Mouse (Mus musculus): ENCODE measurements at regions not wholly inside any gene's neighbourhood (a gene's known extent, or its start where the extent isn't known, plus 50 kb on each side); places are given as distances from the start of the nearest gene placed in this dataset.
A peak's percentile ranks its signal among the peaks of the same experiment; 100 is the strongest.

DNA sequence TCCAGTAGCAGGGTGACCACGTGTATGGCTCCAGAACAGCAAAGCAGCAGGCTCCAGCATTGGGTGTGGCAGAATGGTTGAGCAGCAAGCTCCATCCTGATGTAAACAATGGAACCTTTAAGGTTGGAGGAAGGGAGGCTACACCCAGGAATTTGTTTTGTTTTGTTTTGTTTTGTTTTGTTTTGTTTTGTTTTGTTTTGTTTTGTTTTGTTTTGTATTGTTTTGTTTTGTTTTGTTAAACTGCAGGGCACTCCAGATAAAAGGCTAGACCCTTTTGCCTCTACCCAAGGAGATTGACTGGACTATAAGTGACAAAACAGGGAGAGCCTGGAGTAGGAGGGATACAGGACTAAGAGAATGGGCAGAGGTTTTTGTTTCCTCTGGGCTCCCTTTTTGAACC, 647.5 kb downstream of the Kcnj3 start:
- Histone ChIP-seq H3K4me3 (no peak overlapping the region), H3K9me3 (no peaks in the 10 kb centered on the region), H3K27me3 (no peaks in the 10 kb centered on the region), H3K9ac (replicated peaks) (no peak overlapping the region), H3K4me2 (replicated peaks) (no peak overlapping the region), H3K36me3 (no peaks in the 10 kb centered on the region), H3K27ac (replicated peaks) (no peak overlapping the region), H3K4me1 (no peaks in the 10 kb centered on the region)
- ATAC-seq (replicated peaks): no peak
- 37% methylated on average over 1 of the region's 1 CpGs for WGBS

GRCm38 (mm10) chr2:56109531-56109930, 673.8 kb downstream of the Kcnj3 start:
- no peak overlapping the region for H3K4me2 ChIP-seq (replicated peaks)
- no peaks in the 10 kb centered on the region for H3K9me3 ChIP-seq
- H3K4me1 ChIP-seq: peaks cover 7% of the 10 kb centered on the region; the same call in 1 of the 2 replicates
- no peak overlapping the region for H3K9ac ChIP-seq (replicated peaks)
- no peak overlapping the region for H3K4me3 ChIP-seq
- WGBS: 36% methylated on average over 3 of the region's 3 CpGs
- peak; percentile 76 for ATAC-seq (replicated peaks)
- H3K27ac ChIP-seq (replicated peaks): no peak overlapping the region
- H3K27me3 ChIP-seq: no peaks in the 10 kb centered on the region
- no peaks in the 10 kb centered on the region for H3K36me3 ChIP-seq

DNA sequence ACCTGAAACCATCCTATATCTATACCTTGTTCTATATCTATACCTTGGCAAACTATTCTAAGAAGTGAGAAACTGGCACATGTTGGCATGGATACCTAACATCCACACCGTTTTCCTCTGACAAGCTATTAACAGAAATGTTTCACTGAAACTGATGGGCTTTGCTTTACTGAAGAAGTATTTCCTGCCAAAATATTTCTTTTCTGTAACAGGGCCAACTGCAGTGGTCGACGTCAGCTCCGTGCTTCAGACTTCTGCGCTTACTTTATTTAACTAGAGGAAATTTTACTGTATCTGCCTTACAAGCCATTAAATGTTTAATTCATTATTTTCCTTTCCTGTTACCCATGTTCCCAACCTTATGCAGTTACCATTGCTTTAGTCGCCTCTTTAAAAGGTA, 674.2 kb downstream of the Kcnj3 start:
- peak; percentile 36 for ATAC-seq (replicated peaks)
- Histone ChIP-seq H3K4me1 (peaks cover 7% of the 10 kb centered on the region; the same call in 1 of the 2 replicates), H3K9ac (replicated peaks) (no peak overlapping the region), H3K4me2 (replicated peaks) (no peak overlapping the region), H3K36me3 (no peaks in the 10 kb centered on the region), H3K9me3 (no peaks in the 10 kb centered on the region), H3K27ac (replicated peaks) (no peak overlapping the region), H3K27me3 (no peaks in the 10 kb centered on the region), H3K4me3 (no peak overlapping the region)
- WGBS: 45% methylated on average over 6 of the region's 6 CpGs

GRCm38 (mm10) chr2:56114469-56114868, 678.7 kb downstream of the Kcnj3 start:
- Histone ChIP-seq H3K4me2 (replicated peaks) (no peak overlapping the region), H3K27me3 (no peaks in the 10 kb centered on the region), H3K4me3 (no peak overlapping the region), H3K9ac (replicated peaks) (no peak overlapping the region), H3K9me3 (no peaks in the 10 kb centered on the region), H3K4me1 (peaks cover 7% of the 10 kb centered on the region; the same call in 1 of the 2 replicates), H3K27ac (replicated peaks) (no peak overlapping the region), H3K36me3 (no peaks in the 10 kb centered on the region)
- 16% methylated on average over 3 of the region's 3 CpGs for WGBS
- ATAC-seq (replicated peaks): peak; percentile 85

GRCm38 (mm10) chr2:56119368-56119767, 683.6 kb downstream of the Kcnj3 start:
- H3K36me3 ChIP-seq: no peaks in the 10 kb centered on the region
- H3K4me1 ChIP-seq: no peaks in the 10 kb centered on the region
- no peak overlapping the region for H3K27ac ChIP-seq (replicated peaks)
- no peaks in the 10 kb centered on the region for H3K9me3 ChIP-seq
- 19% methylated on average over 6 of the region's 6 CpGs for WGBS
- H3K4me3 ChIP-seq: no peak overlapping the region
- ATAC-seq (replicated peaks): peak; percentile 86
- H3K9ac ChIP-seq (replicated peaks): no peak overlapping the region
- no peaks in the 10 kb centered on the region for H3K27me3 ChIP-seq
- no peak overlapping the region for H3K4me2 ChIP-seq (replicated peaks)

GRCm38 (mm10) chr2:56147107-56147615, 711.4 kb downstream of the Kcnj3 start:
- H3K27ac ChIP-seq (replicated peaks): no peak overlapping the region
- no peak overlapping the region for H3K4me2 ChIP-seq (replicated peaks)
- H3K4me1 ChIP-seq: no peaks in the 10 kb centered on the region
- H3K27me3 ChIP-seq: no peaks in the 10 kb centered on the region
- no peaks in the 10 kb centered on the region for H3K36me3 ChIP-seq
- 67% methylated on average over 6 of the region's 6 CpGs for WGBS
- H3K9me3 ChIP-seq: no peaks in the 10 kb centered on the region
- no peak overlapping the region for H3K9ac ChIP-seq (replicated peaks)
- H3K4me3 ChIP-seq: no peak overlapping the region
- no peak; the same call in 1 of the 2 replicates for ATAC-seq (replicated peaks)

DNA sequence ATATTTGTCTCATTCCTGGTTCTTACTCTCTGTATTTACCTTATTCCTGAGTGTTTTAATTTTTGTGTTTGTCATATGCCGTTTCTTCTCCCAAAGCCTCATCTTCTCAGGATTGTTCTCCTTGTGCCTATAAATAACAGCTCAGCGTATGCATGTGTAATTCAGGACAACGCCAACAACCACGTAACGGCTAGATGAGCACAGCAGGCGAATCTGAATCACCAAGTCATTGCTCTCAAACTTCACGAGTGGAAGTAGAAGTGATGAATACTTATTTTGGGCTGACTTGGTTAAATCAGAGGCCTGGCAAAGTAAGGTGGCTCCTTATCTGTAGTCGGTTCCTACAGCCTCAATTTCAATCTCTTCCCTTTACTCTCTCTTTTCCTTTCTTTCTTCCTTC, 760.7 kb downstream of the Kcnj3 start:
- no peaks in the 10 kb centered on the region for H3K9me3 ChIP-seq
- H3K36me3 ChIP-seq: no peaks in the 10 kb centered on the region
- no peaks in the 10 kb centered on the region for H3K4me1 ChIP-seq
- H3K4me3 ChIP-seq: no peak overlapping the region
- no peak overlapping the region for H3K9ac ChIP-seq (replicated peaks)
- WGBS: 72% methylated on average over 8 of the region's 8 CpGs
- ATAC-seq (replicated peaks): no peak
- H3K4me2 ChIP-seq (replicated peaks): no peak overlapping the region
- H3K27me3 ChIP-seq: no peaks in the 10 kb centered on the region
- no peak overlapping the region for H3K27ac ChIP-seq (replicated peaks)

- Histone ChIP-seq H3K27ac (replicated peaks) (no peak overlapping the region), H3K4me1 (no peaks in the 10 kb centered on the region), H3K27me3 (no peaks in the 10 kb centered on the region), H3K36me3 (no peaks in the 10 kb centered on the region), H3K9ac (replicated peaks) (no peak overlapping the region), H3K4me2 (replicated peaks) (no peak overlapping the region), H3K9me3 (no peaks in the 10 kb centered on the region), H3K4me3 (no peak overlapping the region)
- 0 out of 2 replicates have a peak, but pooled peaks have one; percentile 35 for ATAC-seq (replicated peaks)
- WGBS: 49% methylated on average over 7 of the region's 7 CpGs
Measured at GRCm38 (mm10) chr2:56227476-56227875, 791.7 kb downstream of the Kcnj3 start.

GRCm38 (mm10) chr2:56233042-56233441, 797.3 kb downstream of the Kcnj3 start:
- no peak overlapping the region for H3K4me3 ChIP-seq
- WGBS: 60% methylated on average over 1 of the region's 1 CpGs
- H3K9me3 ChIP-seq: no peaks in the 10 kb centered on the region
- no peak overlapping the region for H3K4me2 ChIP-seq (replicated peaks)
- H3K9ac ChIP-seq (replicated peaks): no peak overlapping the region
- H3K27ac ChIP-seq (replicated peaks): no peak overlapping the region
- H3K36me3 ChIP-seq: no peaks in the 10 kb centered on the region
- ATAC-seq (replicated peaks): peak; percentile 80
- H3K27me3 ChIP-seq: no peaks in the 10 kb centered on the region
- no peaks in the 10 kb centered on the region for H3K4me1 ChIP-seq

- peak overlapping the region; percentile 75 for H3K27ac ChIP-seq (replicated peaks)
- no peaks in the 10 kb centered on the region for H3K36me3 ChIP-seq
- peak; percentile 96 for ATAC-seq (replicated peaks)
- 15% methylated on average over 10 of the region's 10 CpGs for WGBS
- no peak overlapping the region for H3K4me3 ChIP-seq
- H3K9ac ChIP-seq (replicated peaks): no peak overlapping the region
- no peaks in the 10 kb centered on the region for H3K9me3 ChIP-seq
- 0 out of 2 replicates have a peak overlapping the region, but pooled peaks have one; percentile 7 for H3K4me2 ChIP-seq (replicated peaks)
- no peaks in the 10 kb centered on the region for H3K27me3 ChIP-seq
- peaks cover 11% of the 10 kb centered on the region for H3K4me1 ChIP-seq
Measured at GRCm38 (mm10) chr2:56257044-56257954, 821.5 kb downstream of the Kcnj3 start.

GRCm38 (mm10) chr2:56304920-56305319, 818.9 kb downstream of the Nr4a2 start:
- no peak overlapping the region for H3K9ac ChIP-seq (replicated peaks)
- WGBS: 84% methylated on average over 2 of the region's 2 CpGs
- H3K4me3 ChIP-seq: no peak overlapping the region
- no peaks in the 10 kb centered on the region for H3K9me3 ChIP-seq
- H3K4me1 ChIP-seq: no peaks in the 10 kb centered on the region
- ATAC-seq (replicated peaks): no peak
- H3K36me3 ChIP-seq: no peaks in the 10 kb centered on the region
- H3K27me3 ChIP-seq: no peaks in the 10 kb centered on the region
- H3K4me2 ChIP-seq (replicated peaks): no peak overlapping the region
- no peak overlapping the region for H3K27ac ChIP-seq (replicated peaks)

DNA sequence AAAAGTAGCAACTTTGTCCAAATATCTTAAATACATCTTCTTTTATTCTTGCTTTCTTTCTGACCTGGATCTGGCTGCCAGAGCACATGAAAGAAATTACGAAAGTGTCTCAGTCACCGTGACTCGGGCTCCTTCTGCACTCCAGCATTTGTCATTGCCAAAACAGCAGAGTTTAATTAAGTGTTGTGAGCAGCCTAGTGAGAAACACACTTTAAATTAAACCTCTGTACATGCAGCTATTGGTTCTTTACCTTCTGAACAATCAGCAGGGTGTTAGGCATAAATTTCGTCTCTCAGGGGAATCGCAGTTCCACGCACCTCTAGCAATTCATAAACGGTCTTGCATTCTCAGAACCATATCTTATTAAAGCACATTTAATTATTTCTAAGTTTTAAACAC, 802.1 kb downstream of the Nr4a2 start:
- ATAC-seq (replicated peaks): no peak
- Histone ChIP-seq H3K4me3 (no peak overlapping the region), H3K36me3 (no peaks in the 10 kb centered on the region), H3K4me2 (replicated peaks) (peak overlapping the region; percentile 25), H3K9me3 (no peaks in the 10 kb centered on the region), H3K9ac (replicated peaks) (no peak overlapping the region), H3K27ac (replicated peaks) (no peak overlapping the region), H3K27me3 (no peaks in the 10 kb centered on the region), H3K4me1 (peaks cover 4% of the 10 kb centered on the region)
- WGBS: 17% methylated on average over 7 of the region's 7 CpGs
